Mouse (Mus musculus): ENCODE measurements at regions not wholly inside any gene's neighbourhood (a gene's known extent, or its start where the extent isn't known, plus 50 kb on each side); places are given as distances from the start of the nearest gene placed in this dataset.
"Not testable (repeated sequence)": the region's sequence is repeated elsewhere in the genome, so short reads cannot be mapped to it uniquely, and the experiment has no call there.

DNA sequence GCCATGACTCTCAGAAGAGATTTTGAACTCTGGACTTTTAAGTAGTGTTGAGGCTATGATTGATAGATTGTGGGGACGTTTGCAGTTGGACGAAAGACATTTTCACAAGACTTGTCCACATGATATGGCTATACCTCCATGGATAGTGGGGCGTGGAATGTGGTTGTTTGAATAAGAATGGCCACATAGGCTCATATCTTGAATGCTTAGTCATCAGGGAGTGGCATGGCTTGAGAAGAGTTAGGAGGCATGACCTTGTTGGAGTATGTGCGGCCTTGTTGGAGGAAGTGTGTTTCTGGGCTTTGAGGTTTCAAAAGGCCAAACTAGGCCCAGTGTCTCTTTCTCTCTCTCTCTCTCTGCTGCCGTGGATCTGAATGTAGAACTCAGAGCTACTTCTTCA is 204.7 kb upstream of the Pclo start:
- DNase-seq (ENCODE audit: low spot score in 2 of 2), result no peak

DNA sequence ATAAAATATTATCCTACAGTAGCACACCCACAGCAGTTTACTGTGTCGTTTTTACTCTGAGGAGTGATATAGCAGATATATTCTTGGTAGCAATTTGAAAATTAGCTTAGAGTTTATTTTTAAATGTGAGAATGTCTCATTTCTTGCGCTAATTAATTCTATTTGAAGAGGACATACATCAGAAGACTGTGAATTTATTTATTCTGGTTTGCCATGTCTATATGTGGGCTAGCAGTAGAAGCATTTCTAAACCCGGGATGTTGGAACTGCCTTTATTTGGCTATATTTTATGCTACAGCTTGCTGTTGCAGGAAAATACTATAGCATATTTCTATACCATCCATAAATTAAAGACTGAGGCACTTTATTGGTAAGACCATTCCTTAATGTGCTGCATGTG is 203.0 kb upstream of the Pclo start:
- no peak for DNase-seq (ENCODE audit: low spot score in 2 of 2)

DNA sequence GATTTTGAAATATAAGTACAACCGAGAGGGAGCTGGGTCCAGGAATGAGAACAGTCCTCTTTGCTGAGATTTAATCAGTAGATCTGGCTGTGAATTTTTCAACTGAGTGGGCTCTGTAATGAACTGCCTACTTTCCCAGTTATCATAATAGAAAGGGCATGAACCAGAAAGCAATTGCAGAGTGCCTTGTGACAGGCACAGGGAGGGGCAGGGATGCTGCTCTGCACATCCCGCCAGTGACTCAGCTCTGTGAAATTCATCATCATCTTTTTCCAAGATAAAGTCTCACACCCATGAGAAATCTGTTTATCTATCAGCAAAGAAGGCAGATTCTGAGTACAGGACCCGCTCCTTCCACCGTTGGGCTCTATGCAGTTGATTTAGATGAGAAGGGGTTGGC is 194.5 kb upstream of the Pclo start:
- peak; percentile 3 to 26 for DNase-seq (ENCODE audit: low spot score in 2 of 2)

DNA sequence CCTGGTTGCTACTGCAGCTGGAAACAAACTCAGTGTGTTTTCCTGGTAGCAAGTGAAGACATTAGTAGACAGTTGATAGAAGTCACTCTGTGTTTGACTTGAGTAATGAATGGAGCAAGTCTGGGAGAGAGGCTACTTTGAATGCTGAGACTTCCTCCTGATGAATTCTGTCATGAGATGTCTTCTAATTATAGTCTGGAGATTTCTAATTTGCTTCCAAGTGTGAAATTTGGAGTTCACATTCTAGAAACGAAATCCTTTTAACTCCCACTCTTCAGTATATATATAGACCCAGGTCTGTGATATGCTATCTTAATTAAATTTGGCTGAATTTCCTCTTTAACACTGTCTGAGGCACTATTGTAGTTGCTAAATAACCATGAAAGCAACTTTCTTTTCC is 192.7 kb upstream of the Pclo start:
- no peak for DNase-seq (ENCODE audit: low spot score in 2 of 2)

DNA sequence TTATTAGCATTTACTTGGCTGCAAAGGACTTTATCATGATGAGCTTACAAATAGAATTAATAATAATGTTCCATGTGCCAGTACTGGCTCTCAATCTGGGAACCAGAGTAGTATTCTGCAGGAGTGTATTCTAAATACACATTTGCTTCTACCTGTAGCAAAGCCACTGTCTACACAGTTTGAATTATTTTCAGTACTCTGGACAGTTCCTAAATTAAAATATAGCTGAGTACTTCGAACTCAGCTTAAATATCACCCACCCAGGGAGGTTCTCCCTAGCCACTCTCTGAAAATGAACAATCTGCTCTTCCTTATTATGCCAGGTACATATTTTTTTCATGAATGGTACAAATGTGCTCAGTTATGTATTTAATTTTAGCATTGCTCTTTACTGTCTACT is 154.3 kb upstream of the Pclo start:
- DNase-seq (ENCODE audit: low spot score in 2 of 2), result no peak

DNA sequence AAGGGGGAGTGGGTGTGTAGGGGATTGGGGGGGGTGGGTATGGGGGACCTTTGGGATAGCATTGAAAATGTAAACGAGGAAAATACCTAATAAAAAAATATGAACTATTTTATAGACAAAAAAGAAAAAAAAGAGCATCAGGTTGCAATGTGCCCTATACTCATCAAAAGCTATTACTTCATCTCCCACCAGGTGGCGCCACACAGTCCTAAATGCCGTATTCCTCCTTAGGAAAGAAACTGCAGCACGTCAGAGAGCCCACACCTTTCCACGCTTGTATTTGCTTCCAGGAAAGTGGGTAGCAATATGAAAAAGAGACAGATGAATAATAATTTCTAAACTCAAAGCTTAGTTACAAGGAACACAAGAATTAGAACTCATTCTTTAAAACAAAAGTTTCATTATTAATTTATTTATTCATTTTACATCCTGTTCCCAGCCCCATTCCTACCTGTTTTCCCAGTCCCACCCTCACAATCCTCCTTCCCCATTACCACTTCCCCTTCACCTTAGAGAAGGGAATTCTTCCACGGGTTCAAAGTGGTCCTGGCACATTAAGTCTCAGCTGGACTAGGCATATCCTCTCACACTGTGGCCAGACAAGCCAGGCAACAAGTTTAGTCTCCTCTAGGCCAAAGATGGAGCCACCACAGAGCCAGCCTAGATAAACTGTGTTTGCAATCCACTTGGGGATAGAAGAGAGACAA is 125.4 kb upstream of the Pclo start:
- peak; percentile 20 to 29 for DNase-seq (ENCODE audit: low spot score in 2 of 2)

DNA sequence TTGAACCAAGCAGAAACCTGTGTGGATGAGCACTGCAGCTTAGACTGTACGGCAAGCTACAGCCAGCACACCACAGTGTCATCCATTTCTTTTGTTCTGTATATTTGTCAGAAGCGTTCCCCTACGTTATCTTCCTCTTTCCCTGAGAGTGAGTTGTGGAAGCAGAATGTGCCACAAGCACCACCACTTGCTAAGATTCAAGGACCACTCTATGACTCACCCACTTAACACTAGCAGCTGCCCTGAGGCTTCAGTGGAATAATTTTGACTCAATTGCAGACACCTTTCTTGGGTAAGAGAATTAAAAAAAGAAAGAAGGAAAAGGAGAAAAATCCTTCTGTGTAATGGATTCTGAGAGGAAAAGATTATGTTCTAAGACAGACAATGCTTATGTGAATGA is 122.9 kb upstream of the Pclo start:
- no peak for DNase-seq (ENCODE audit: low spot score in 2 of 2)

DNA sequence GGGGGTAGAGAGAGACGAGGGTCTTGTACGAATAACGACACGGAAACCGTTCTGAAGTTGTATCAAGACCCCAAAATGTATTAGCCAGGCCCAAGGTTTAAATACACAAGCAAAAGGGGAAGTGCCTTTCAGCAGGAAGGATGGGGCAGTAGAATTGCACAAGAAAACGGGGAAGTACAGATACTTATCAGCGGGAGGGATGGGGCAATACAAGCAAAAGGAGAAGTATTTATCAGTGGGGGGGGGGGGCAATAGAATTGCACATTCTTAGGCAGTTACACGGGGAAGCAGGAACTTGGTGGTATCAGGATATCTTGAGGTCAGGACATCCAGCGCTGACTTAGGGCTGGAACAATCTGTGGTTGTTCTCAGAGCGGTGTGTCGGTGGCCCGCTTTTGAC is 111.3 kb upstream of the Pclo start:
- DNase-seq (ENCODE audit: low spot score in 2 of 2), result not testable (repeated sequence)

DNA sequence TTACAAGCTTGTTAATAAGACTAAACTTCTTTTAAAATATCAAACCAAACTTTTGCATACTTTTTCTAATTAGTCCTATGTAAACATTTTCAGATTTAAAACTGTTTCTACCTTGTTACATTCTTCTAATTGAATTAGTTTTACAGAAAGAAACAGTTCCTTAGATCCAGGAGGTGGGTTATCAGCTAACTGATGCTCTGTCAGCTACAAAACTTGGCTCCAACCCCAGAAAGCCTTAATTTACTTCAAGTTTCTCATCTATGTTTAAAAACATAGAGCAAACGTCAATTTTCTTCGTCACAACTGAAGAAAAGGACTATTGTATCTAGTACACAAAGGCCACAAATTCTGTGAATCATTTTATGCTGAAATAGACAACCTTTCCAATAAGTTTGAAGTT is 110.4 kb upstream of the Pclo start:
- no peak for DNase-seq (ENCODE audit: low spot score in 2 of 2)

DNA sequence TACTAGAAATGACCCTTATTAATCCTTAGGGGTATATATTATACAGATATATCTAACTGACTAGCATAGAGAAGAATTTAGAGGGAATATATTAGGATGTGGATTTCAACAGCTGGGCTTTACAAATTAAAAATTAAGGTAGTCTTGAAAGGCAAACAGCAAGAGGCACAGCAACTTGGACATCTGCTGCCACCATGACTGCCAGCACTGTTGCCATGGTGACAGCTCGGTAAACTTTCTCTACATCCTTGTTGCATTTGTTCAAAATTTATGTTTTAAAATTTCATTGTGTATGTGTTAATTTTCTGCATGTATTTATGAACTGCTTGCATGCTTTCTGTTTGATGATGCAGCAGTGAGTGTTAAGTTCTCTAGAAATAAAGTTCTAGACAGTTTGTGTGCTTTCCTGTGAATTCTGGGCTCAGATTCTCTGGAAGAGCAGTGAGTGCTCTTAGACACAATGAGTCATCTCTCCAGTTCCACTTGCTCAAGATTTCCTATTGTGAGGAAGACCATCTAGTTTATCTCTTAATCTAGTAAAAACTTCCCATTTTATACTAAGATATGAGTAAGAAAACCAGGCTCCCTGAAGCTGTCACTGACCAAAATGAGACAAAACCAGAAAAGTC is 99.4 kb upstream of the Pclo start:
- no peak for DNase-seq (ENCODE audit: low spot score in 2 of 2)

DNA sequence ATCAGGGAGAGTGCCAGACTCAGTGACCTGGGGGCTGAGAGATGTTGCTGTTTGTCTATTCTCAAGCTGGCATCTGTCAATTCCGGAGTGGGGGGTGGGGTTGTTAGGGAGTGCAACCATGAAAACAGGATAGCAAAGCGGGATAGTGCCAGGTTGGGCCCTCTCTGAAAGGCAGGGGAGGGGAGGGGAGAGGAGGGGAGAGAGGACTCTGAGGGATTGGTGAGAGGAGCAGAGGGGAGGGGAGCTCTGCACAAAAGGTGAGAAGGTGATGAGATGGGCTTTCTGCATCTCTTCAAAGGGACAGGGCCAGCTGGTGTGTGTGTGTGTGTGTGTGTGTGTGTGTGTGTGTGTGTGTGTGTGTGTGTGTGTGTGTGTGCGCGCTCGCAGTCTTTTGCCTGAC is 61.6 kb upstream of the Pclo start:
- DNase-seq (ENCODE audit: low spot score in 2 of 2), result no peak
